Mouse (Mus musculus) olfactory bulb, adult 2 months (tissue): ENCODE data around the gene C130050O18Rik. TPM values are rescaled to one million over a fixed set of nuclear protein-coding genes. Genes with fewer than 3 reads are reported as not detected.
A peak's percentile ranks its signal among the peaks of the same experiment; 100 is the strongest.

Source experiments
- H3K27ac ChIP-seq: fragments of 200-500 bp; 2 replicates; pipeline ENCODE4 v1.5.1; 2012; ENCODE audit warnings: low read depth, low read length; ENCODE audit not compliant: insufficient read depth
- H3K4me1 ChIP-seq: fragments of 200-500 bp; 2 replicates; pipeline ENCODE4 v1.6.1; 2012; ENCODE audit warnings: low read length; ENCODE audit not compliant: control insufficient read depth, insufficient read depth
- H3K4me3 ChIP-seq: fragments of 200-500 bp; 2 replicates; pipeline ENCODE4 v1.5.1; 2012; ENCODE audit warnings: mild to moderate bottlenecking, low read depth, low read length, moderate library complexity; ENCODE audit not compliant: insufficient read depth
- CTCF ChIP-seq: fragments of 200-500 bp; IDR thresholded peaks from 2 replicates; pipeline ENCODE4 v1.5.1; 2012; ENCODE audit warnings: low read depth, mild to moderate bottlenecking, low read length, moderate library complexity; ENCODE audit not compliant: insufficient read depth
- POLR2A ChIP-seq: fragments of 200-500 bp; IDR thresholded peaks from 2 replicates; pipeline ENCODE4 v1.6.1; 2012; ENCODE audit warnings: mild to moderate bottlenecking, low read depth, low read length, moderate library complexity; ENCODE audit not compliant: insufficient read depth
- WGBS: fragments of 180-500 bp; shearing (Covaris S2); methylation state at CpG from one replicate; pipeline ENCODE4 v1.1.7; 2018; 5-methylcytosine and 5-hydroxymethylcytosine counted together
- polyA plus RNA-seq: library from polyadenylated mRNA; stranded (reverse); fragments of >200 nt; gene quantifications from 2 replicates; pipeline ENCODE4 v1.2.4, GENCODE M21; 2012; ENCODE audit warnings: low replicate concordance; ENCODE audit not compliant: missing spikeins, insufficient read depth, insufficient read length

The C130050O18Rik gene
- polyA plus RNA-seq, 1 experiment, result not detected

GRCm38 (mm10) chr5:139411665-139412314 lies 6.7 kb downstream of the C130050O18Rik start:
- H3K27ac ChIP-seq, result no peak overlapping the region
- no peak overlapping the region for H3K4me3 ChIP-seq
- H3K4me1 ChIP-seq, result no peaks in the 10 kb centered on the region
- WGBS, result 90% methylated on average over 15 of the region's 15 CpGs
- no peak for TF ChIP-seq POLR2A
- no peak for TF ChIP-seq CTCF

DNA sequence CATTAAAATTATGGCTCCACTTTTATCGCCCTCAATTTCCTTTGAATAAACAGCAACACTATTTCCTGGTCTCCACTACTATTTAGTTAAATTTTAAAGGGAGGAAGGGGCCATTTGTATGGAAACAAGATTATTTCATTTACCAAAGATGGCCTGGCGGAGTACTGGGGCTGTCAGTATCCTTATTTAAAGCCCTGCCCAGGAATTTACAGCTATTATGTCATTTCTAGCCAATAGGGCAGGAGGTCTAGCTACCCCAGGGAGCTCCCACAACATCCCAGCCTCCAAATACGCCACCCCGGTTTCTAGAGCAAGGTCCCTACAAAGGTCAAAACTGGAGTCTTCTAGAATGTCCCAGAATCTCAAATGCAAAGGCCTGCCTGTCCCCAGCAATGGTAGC lies 8.5 kb downstream of the C130050O18Rik start:
- WGBS, result 91% methylated on average over 4 of the region's 4 CpGs
- TF ChIP-seq CTCF (no peak), POLR2A (no peak)
- Histone ChIP-seq H3K4me1 (0 out of 2 replicates have a peak, but pooled peaks cover under 1% of the 10 kb centered on the region), H3K4me3 (no peak overlapping the region), H3K27ac (no peak overlapping the region)

GRCm38 (mm10) chr5:139415001-139415400 lies 9.9 kb downstream of the C130050O18Rik start:
- H3K4me1 ChIP-seq, result 0 out of 2 replicates have a peak, but pooled peaks cover 7% of the 10 kb centered on the region
- TF ChIP-seq POLR2A (no peak), CTCF (no peak)
- no peak overlapping the region for H3K27ac ChIP-seq
- 94% methylated on average over 5 of the region's 5 CpGs for WGBS
- H3K4me3 ChIP-seq, result no peak overlapping the region

GRCm38 (mm10) chr5:139416942-139417341 lies 11.9 kb downstream of the C130050O18Rik start:
- 0 out of 2 replicates have a peak, but pooled peaks cover 7% of the 10 kb centered on the region for H3K4me1 ChIP-seq
- no peak for TF ChIP-seq POLR2A
- no peak for TF ChIP-seq CTCF
- WGBS, result 95% methylated on average over 4 of the region's 4 CpGs
- no peak overlapping the region for H3K4me3 ChIP-seq
- H3K27ac ChIP-seq, result no peak overlapping the region

GRCm38 (mm10) chr5:139417480-139417879 lies 12.4 kb downstream of the C130050O18Rik start:
- 95% methylated on average over 3 of the region's 3 CpGs for WGBS
- Histone ChIP-seq H3K27ac (no peak overlapping the region), H3K4me3 (no peak overlapping the region), H3K4me1 (0 out of 2 replicates have a peak, but pooled peaks cover 7% of the 10 kb centered on the region)
- TF ChIP-seq CTCF (no peak), POLR2A (no peak)

DNA sequence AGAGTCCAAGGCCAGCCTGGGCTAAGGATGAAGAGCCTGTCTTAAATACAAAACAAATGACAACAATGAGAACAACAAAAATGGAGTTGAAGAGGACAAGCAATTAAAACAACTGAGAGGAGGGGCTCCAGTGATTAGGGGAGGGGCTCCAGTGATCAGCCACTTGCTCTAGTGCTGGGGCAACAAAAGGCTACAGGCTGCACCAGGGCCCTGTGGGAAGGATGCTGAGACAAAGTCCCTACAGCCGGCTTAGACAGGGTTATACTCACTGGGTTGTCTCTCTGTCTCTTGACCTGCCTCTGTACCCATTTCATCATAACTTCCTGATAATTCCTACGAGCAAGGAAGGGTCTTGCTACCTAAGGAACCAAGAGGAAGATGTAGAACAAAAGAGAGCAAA lies 13.0 kb downstream of the C130050O18Rik start:
- WGBS, result 74% methylated on average over 2 of the region's 2 CpGs
- no peak overlapping the region for H3K27ac ChIP-seq
- TF ChIP-seq CTCF (no peak), POLR2A (no peak)
- no peak overlapping the region for H3K4me3 ChIP-seq
- peaks cover 9% of the 10 kb centered on the region; the same call in 1 of the 2 replicates for H3K4me1 ChIP-seq

DNA sequence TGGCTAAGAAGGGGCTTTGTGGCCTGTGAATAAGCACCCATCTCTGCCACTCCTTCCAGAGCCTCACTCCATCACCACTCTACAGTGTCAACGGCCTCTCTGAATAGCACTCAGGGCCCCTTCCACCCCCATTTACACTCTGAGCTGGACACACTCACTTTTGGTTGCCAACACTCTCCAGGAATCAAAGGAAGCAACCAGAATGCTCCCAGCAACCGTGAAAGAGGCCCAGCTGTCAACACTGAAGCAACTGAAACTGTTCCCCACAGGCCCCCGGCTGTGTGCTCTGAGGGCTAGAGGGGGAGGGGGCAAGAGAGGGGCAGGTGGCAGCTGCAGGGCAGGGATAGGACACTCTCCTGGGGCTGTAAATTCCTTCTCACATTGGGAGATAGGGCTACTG lies 13.6 kb downstream of the C130050O18Rik start:
- TF ChIP-seq CTCF, result no peak
- no peak for TF ChIP-seq POLR2A
- peaks cover 13% of the 10 kb centered on the region; the same call in 1 of the 2 replicates for H3K4me1 ChIP-seq
- WGBS, result 58% methylated on average over 3 of the region's 3 CpGs
- no peak overlapping the region for H3K27ac ChIP-seq
- no peak overlapping the region for H3K4me3 ChIP-seq

DNA sequence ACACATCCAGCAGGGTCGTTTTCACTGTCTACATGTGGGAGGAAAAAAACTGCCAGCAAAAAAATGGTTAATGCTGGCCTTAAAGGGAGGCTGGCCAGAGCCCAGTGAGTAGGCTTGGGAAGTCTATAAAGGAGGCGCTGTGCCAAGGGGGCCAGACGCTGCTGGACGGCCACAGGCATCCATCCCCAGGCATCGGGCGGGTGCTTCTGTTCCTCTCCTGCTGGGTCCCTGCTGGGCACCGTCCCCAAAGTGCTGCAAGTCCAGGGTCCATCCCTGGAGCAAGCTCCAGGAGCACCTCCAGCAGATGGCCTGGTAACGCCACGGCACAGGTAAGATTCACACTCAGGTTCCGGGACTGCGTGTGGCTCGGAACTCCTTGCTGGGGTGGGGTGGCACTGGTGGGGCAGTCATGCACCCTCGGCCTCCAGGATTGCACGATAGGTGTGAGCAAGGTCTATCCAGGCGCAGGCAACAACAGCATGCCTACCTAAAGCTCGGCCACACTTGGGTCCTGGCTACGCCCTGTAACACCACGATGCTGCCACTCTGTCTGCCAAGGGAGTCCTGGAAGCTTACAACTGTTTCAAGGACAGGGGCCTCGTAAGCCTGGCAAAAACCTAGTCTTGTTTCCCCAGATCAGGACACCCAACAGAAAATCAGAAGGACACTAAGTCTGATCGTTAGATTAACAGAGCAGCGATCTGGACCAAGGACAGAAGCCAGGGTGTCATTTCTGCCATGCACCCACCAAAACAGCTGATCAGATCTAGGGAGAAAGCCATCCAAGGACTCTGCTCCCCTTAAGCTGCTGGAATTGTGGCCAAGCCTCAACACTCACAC lies 18.2 kb downstream of the C130050O18Rik start, which contains the start of gene Gper1:
Gene Gper1, plus strand, starts transcription at position 126 of the 840 bp plus-strand sequence.
- WGBS, result 62% methylated on average over 21 of the region's 21 CpGs
- H3K4me1 ChIP-seq, result peaks cover 23% of the 10 kb centered on the region
- H3K4me3 ChIP-seq, result peak within 1 kb of the TSS; percentile 12; the same call in 1 of the 2 replicates
- H3K27ac ChIP-seq, result no peak within 1 kb of the TSS
- no peak for TF ChIP-seq POLR2A
- no peak for TF ChIP-seq CTCF

GRCm38 (mm10) chr5:139425198-139425597 lies 20.1 kb downstream of the C130050O18Rik start:
- Histone ChIP-seq H3K4me3 (no peak overlapping the region), H3K27ac (no peak overlapping the region), H3K4me1 (peaks cover 30% of the 10 kb centered on the region)
- WGBS, result 66% methylated on average over 9 of the region's 9 CpGs
- no peak for TF ChIP-seq CTCF
- TF ChIP-seq POLR2A, result no peak
